Mouse (Mus musculus): ENCODE measurements around the gene Tbc1d14. TPM values are rescaled to one million over a fixed set of nuclear protein-coding genes. Genes with fewer than 3 reads are reported as not detected.

Tbc1d14 gene
- polyA plus RNA-seq (2017; shearing (Covaris generic)): 117 TPM

DNA sequence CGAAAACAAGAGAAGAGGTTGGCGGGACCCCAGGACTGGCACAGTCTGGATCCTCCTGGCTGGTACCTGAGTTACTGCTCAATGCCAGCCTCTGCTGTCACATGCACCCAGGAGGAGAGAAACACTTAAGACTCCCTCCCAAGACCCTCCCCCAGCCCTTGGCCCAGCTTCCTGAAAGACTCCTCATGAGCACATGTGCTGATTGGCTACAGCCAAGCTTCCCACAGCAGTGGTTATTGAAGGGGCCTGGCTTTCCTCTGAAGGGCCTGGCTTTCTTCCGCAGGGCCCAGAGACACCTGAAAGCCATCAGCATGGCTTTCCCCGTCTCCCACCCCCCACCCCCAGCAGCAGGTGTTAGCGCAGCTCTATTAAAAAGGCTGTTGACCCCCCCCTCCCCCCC is at the start of gene Tbc1d14:
TSS of gene Tbc1d14 (minus strand) at position 101 of the 400 bp plus-strand sequence.

DNA sequence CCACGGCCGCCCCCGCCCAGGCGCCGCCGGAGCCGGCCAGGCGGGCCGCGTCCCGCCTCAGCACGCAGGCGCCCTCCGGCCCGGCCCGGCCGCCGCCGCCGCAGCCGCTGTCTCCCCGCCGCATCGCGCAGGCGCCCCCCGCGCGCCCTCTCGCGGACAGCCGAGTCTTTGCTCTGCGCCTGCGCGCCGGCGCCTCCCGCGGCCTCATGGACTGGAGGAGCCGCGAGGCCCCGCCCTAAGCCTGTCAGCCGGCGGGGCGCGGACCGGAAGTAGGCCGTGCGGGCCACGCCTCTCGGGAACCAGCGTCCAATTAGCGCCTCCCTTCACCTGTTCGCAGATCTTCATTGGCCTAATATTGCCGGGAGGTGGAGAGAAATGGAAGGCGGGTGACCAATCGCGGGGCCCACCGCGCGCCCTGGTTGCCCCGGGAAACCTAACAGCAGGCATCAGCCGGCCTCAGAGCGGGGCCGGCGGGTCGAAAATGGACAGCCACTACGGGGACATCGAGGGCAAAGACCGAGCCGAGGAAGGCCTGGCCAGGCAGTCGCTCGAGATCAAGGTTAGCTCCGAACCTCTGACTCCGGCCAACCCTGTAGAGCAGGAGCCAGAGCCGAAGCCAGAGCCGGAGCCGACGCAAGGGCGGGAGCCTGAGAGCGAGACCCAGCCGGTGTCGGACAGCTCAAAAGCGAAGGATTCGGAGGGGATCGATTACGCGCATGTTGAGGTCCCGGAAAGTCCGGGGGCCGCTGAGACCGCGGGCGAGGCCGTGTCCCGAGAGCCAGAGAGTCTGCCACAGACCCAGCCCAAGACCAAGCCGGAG is 108.7 kb downstream of the Tbc1d14 start, which contains the start of the genes Tada2b and Ccdc96:
TSS of gene Tada2b (minus strand) at position 115 of the 820 bp plus-strand sequence.
TSS of gene Ccdc96 (plus strand) at position 418 of the 820 bp plus-strand sequence.

DNA sequence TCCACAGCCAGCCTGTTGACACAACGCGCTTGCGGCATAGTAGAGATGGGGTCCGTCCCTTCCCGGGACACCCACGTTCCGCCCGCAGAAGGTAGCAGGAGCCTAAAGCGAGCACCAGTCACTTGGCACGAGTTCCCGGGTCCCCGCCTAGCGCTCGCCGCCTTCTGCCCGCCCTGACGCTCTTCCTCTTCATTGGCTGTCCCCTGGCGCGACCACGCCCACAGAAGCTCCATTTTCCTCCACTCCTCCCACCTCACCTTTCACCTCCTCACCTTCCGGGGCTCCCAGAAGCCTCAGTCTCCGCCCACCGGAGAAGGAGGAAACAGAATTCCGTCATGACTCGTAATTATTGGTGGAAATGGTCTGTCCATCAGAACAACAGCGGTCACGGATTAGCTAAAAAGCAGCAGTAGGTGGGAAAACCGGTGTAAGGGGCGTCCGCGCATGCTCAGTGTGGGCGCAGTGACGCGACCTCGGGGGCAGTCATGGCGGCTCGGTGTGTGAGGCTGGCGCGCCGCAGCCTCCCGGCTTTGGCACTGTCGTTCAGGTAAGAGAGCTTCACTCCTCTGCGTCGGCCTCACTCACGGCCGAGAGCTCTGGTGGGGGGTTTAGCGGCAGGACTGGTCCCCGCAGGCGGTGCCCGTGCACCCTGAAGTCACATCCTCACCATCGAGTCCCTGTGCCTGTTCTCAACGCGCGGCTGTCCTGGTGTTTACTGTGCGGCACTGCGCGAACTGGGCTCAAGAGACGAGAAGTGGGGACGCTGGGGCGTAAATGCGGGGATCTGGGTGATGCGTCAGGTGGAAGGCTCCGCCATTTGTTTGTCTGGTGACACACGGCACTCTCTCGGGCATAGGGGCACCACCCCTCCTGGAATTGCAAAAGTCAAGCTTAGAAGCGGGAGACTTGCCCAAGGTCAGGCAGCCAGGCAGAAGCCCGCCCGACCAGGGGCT is 128.1 kb downstream of the Tbc1d14 start, which contains the start of gene Grpel1:
TSS of gene Grpel1 (plus strand) at position 290 of the 953 bp plus-strand sequence.

Other genes starting within 250 kb of the Tbc1d14 start
- 3.1 TPM for gene Sorcs2, start 195.1 kb downstream of the Tbc1d14 start, polyA plus RNA-seq (2017; shearing (Covaris generic))
- 36.7 TPM for gene Grpel1, start 128.3 kb downstream of the Tbc1d14 start, polyA plus RNA-seq (2017; shearing (Covaris generic))
- 1.2 TPM for gene Tada2b, start 109.0 kb downstream of the Tbc1d14 start, polyA plus RNA-seq (2017; shearing (Covaris generic))
- gene Ccdc96, start 108.7 kb downstream of the Tbc1d14 start, polyA plus RNA-seq (2017; shearing (Covaris generic)): not detected
- 33.5 TPM for gene D5Ertd579e, start 102.7 kb upstream of the Tbc1d14 start, polyA plus RNA-seq (2017; shearing (Covaris generic))
- 3.3 TPM for gene Bloc1s4, start 155.4 kb upstream of the Tbc1d14 start, polyA plus RNA-seq (2017; shearing (Covaris generic))
- gene Mrfap1, start 203.5 kb upstream of the Tbc1d14 start, polyA plus RNA-seq (2017; shearing (Covaris generic)): 153 TPM
- gene Man2b2, start 237.4 kb upstream of the Tbc1d14 start, polyA plus RNA-seq (2017; shearing (Covaris generic)): 17.0 TPM